Mouse (Mus musculus) midbrain, embryonic 13.5 days (tissue): ENCODE data around the gene Tet2. TPM values are rescaled to one million over a fixed set of nuclear protein-coding genes. Genes with fewer than 3 reads are reported as not detected.
A peak's percentile ranks its signal among the peaks of the same experiment; 100 is the strongest.

Experiments used
- ATAC-seq: fragments of 200-750 bp; cut with Nextera tagmentation; 2 replicates; pipeline ENCODE4 v1.8.0; 2017; ENCODE audit warnings: mild to moderate bottlenecking, moderate TSS enrichment, moderate library complexity
- H3K27ac ChIP-seq: fragments of 300-500 bp; sonication (generic); 2 replicates; pipeline ENCODE4 v1.5.1; 2015; ENCODE audit warnings: inconsistent platforms, mild to moderate bottlenecking, moderate library complexity
- H3K27me3 ChIP-seq: fragments of 300-500 bp; sonication (generic); 2 replicates; pipeline ENCODE4 v1.6.1; 2015; ENCODE audit warnings: mild to moderate bottlenecking, inconsistent platforms
- H3K36me3 ChIP-seq: fragments of 300-500 bp; sonication (generic); 2 replicates; pipeline ENCODE4 v1.6.1; 2015; ENCODE audit warnings: mild to moderate bottlenecking, inconsistent platforms
- H3K4me1 ChIP-seq: fragments of 300-500 bp; sonication (generic); replicated peaks from 2 replicates; pipeline ENCODE4 v1.6.1; 2015; ENCODE audit warnings: inconsistent platforms
- H3K4me2 ChIP-seq: fragments of 300-500 bp; sonication (generic); replicated peaks from 2 replicates; pipeline ENCODE4 v1.6.1; 2015; ENCODE audit warnings: moderate library complexity, mild to moderate bottlenecking, inconsistent platforms
- H3K4me3 ChIP-seq: fragments of 300-500 bp; sonication (generic); replicated peaks from 2 replicates; pipeline ENCODE4 v1.5.1; 2015; ENCODE audit warnings: mild to moderate bottlenecking, inconsistent platforms
- H3K9ac ChIP-seq: fragments of 300-500 bp; sonication (generic); replicated peaks from 2 replicates; pipeline ENCODE4 v1.6.1; 2015; ENCODE audit warnings: mild to moderate bottlenecking, inconsistent platforms
- H3K9me3 ChIP-seq: fragments of 300-500 bp; sonication (generic); 2 replicates; pipeline ENCODE4 v1.6.1; 2016; ENCODE audit warnings: mild to moderate bottlenecking, inconsistent platforms
- WGBS: fragments of 180-500 bp; shearing (Covaris S2); methylation state at CpG from one replicate; pipeline ENCODE4 v1.1.7; 2015; 5-methylcytosine and 5-hydroxymethylcytosine counted together
- polyA plus RNA-seq: library from polyadenylated mRNA; unstranded; fragments of >200 nt; fragmentation: Nextera tagmentation; extraction: Ambion mirVana; gene quantifications from 2 replicates; pipeline ENCODE4 v1.2.1, GENCODE M21; 2015

Gene Tet2
- polyA plus RNA-seq, 1 experiment from 2014 or later = 31.4 TPM

DNA sequence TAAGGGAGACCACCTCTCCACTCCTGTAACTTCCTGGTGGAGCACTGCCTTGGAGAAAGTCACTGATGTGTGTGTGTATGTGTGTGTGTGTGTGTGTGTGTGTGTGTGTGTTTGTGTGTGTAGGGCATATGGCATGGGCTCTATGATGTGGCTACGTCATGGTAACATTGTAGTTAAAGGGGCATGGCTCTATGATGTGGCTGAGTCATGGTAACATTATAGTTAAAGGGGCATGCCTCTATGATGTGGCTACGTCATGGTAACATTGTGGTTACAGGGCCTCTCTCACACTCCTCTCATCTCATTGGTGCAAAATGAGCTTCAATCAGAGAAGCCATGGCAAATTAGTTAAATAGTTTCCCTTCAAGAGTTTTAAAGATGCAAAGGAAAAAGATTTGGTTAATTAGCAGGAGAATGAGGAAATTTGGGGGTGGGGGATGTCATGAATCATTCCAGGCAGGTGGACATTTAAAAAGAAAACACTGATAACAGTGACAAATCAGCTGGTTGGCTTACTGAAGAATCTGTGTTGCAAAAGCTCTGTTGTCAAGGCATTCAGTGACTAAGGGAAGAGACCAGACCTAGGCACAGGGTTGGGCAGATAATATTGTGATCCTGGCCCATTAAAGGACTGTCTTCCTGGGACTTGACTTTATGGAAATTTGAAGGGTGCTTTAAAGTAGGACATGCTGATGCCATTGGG lies 18.7 kb upstream of the Tet2 start:
- Histone ChIP-seq H3K4me2 (no peak overlapping the region), H3K27ac (no peak overlapping the region), H3K9me3 (no peaks in the 10 kb centered on the region), H3K4me3 (no peak overlapping the region), H3K36me3 (no peaks in the 10 kb centered on the region), H3K27me3 (no peaks in the 10 kb centered on the region), H3K4me1 (no peaks in the 10 kb centered on the region), H3K9ac (no peak overlapping the region)
- 83% methylated on average over 2 of the region's 2 CpGs for whole genome bisulfite sequencing
- ATAC-seq = peak; percentile 50; the same call in 1 of the 2 replicates

DNA sequence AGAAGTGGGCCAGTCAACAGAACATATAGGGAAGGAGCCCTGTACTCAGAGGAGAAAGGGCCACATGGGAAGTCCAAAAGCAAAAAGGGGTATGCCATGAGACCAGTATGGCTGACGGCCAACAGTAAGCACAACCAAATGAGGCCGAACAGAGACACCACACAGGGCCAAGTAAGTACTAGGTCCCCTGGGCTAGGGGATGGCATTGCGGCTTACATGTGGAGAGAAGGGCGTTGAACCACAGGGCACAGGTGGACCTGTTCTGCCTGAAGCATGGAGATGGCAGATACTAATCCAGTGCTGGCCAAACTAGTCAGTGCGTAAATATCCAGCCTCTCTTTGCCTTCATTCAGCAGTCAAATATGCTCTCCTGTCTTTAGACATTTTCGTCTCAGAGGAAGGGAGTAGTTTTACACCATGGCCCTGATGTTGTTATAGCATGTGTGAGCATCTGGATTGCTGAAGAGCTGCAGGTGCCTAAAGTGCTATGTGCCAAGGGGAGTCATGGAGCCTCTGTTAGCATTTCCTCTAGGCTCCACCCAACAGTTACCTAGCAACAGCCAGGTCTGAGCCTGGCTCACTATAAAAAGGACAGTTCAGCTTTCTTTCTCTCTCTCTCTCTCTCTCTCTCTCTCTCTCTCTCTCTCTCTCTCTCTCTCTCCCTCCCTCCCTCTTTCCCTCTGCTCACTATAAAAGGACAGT lies 14.6 kb upstream of the Tet2 start:
- H3K4me1 ChIP-seq = no peaks in the 10 kb centered on the region
- H3K9me3 ChIP-seq = no peaks in the 10 kb centered on the region
- no peak overlapping the region for H3K27ac ChIP-seq
- H3K4me2 ChIP-seq = no peak overlapping the region
- WGBS = 92% methylated on average over 6 of the region's 6 CpGs
- H3K4me3 ChIP-seq = no peak overlapping the region
- H3K27me3 ChIP-seq = no peaks in the 10 kb centered on the region
- no peaks in the 10 kb centered on the region for H3K36me3 ChIP-seq
- H3K9ac ChIP-seq = no peak overlapping the region
- ATAC-seq = no peak

DNA sequence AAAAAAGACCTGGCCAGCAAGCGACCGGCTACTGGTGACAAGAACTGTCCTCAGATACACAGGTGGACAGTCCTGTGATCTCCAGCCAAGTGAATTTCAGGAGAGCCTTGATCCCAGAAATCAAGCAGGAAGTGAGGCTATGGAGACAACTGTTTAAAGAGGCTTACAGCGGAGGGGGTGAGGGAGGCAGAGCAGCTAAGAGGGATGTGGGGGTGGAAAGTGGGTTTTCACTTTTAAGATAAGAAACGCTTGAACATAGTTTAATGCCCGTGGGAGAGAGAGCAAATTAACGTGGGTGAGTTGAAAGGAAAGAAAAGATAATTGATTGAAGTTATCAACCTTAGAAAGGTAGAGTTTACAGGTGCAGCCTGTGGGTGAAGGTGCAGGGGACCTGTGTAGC lies 12.7 kb upstream of the Tet2 start:
- no peak overlapping the region for H3K4me3 ChIP-seq
- no peaks in the 10 kb centered on the region for H3K27me3 ChIP-seq
- H3K36me3 ChIP-seq = no peaks in the 10 kb centered on the region
- H3K9me3 ChIP-seq = no peaks in the 10 kb centered on the region
- no peaks in the 10 kb centered on the region for H3K4me1 ChIP-seq
- WGBS = 81% methylated on average over 6 of the region's 6 CpGs
- no peak overlapping the region for H3K4me2 ChIP-seq
- H3K9ac ChIP-seq = no peak overlapping the region
- no peak overlapping the region for H3K27ac ChIP-seq
- no peak for ATAC-seq

DNA sequence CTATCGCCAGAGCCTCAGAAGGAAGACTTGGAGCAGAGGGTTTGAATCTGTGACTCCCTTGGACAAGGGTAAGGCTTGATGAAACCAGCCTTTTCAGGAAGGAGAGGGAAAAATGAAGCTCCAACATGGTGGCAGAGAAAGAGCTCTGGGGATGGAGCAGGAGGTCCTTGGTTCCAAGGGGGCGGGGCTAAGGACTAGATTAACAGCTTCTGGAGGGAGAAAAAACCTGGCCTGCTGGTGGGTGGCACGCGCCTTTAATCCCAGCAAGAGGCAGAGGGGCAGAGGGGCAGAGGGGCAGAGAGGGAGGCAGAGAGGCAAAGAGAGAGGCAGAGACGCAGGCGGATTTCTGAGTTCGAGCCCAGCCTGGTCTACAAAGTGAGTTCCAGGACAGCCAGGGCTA lies 12.2 kb upstream of the Tet2 start:
- 76% methylated on average over 7 of the region's 7 CpGs for WGBS
- no peak overlapping the region for H3K4me2 ChIP-seq
- no peak overlapping the region for H3K9ac ChIP-seq
- H3K4me1 ChIP-seq = no peaks in the 10 kb centered on the region
- no peak overlapping the region for H3K27ac ChIP-seq
- ATAC-seq = no peak
- no peaks in the 10 kb centered on the region for H3K36me3 ChIP-seq
- no peaks in the 10 kb centered on the region for H3K9me3 ChIP-seq
- no peaks in the 10 kb centered on the region for H3K27me3 ChIP-seq
- H3K4me3 ChIP-seq = no peak overlapping the region

DNA sequence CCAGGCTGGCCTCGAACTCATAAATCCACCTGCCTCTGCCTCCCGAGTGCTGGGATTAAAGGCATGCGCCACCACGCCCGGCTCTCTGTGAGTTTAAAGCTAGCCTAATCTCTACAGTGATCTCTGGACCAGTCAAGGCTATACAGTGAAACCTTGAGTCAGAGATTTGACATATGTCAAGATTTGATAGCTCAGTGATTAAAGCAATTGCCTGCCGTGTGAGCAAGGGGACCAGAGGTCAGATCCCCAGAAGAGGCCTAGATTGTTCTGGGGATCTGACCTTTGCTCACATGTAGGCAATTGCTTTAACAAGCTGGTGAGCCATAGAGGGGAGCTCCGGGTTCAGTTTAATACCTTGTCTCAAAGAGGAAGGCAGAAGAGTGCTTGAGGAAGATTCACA lies 10.4 kb upstream of the Tet2 start:
- Histone ChIP-seq H3K9me3 (no peaks in the 10 kb centered on the region), H3K27ac (no peak overlapping the region), H3K4me2 (no peak overlapping the region), H3K36me3 (no peaks in the 10 kb centered on the region), H3K4me3 (no peak overlapping the region), H3K9ac (no peak overlapping the region), H3K4me1 (no peaks in the 10 kb centered on the region), H3K27me3 (no peaks in the 10 kb centered on the region)
- ATAC-seq = no peak
- 74% methylated on average over 7 of the region's 7 CpGs for WGBS

DNA sequence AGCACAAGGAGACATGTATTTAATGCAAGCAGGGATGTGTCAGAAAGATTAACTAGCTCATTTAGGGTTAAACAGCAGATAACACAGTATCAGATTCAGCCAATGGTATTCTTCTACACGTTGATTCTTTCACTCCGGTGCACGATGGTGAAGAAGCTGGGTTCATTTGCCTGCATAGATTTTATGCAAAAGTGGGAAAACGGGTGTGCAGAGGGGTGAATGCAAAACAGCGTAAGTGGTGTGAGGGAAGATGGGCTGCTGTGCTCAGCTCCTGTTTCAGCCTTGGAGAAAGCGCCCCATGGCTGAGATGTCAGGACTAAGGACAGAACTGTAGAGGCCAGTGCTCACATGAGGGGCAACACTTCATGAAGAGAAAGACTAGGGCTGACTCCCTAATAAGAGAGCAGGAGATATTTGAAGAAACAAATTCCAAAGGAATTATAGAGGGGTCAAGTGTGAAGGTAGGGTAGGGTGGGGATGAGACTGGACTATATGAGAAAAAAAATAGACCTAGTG lies 9.7 kb upstream of the Tet2 start:
- no peaks in the 10 kb centered on the region for H3K27me3 ChIP-seq
- H3K36me3 ChIP-seq = no peaks in the 10 kb centered on the region
- H3K9ac ChIP-seq = no peak overlapping the region
- no peaks in the 10 kb centered on the region for H3K4me1 ChIP-seq
- H3K4me3 ChIP-seq = no peak overlapping the region
- WGBS = 86% methylated on average over 6 of the region's 6 CpGs
- no peak for ATAC-seq
- no peaks in the 10 kb centered on the region for H3K9me3 ChIP-seq
- no peak overlapping the region for H3K4me2 ChIP-seq
- no peak overlapping the region for H3K27ac ChIP-seq

DNA sequence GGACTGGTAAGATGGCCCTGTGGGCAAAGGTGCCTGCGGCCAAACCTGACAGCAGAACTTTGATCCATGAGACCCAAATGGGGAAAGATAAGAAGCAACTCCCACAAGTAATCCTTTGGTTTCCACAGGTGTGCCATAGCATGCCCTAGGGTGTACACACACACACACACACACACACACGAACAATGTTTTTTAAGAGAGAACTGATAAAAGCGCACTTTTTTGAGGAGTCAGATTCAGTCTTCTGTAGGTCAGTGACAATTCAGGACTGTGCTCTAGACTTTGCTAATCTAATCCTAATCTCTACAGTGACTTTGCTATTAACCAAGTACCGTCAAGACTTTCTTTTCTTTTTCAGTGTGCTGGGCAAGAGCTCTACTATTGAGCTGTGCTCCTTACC lies 9.2 kb upstream of the Tet2 start:
- no peaks in the 10 kb centered on the region for H3K36me3 ChIP-seq
- WGBS = 95% methylated on average over 4 of the region's 4 CpGs
- H3K4me2 ChIP-seq = no peak overlapping the region
- no peaks in the 10 kb centered on the region for H3K4me1 ChIP-seq
- H3K9me3 ChIP-seq = no peaks in the 10 kb centered on the region
- H3K27me3 ChIP-seq = no peaks in the 10 kb centered on the region
- H3K9ac ChIP-seq = no peak overlapping the region
- ATAC-seq = no peak
- no peak overlapping the region for H3K4me3 ChIP-seq
- no peak overlapping the region for H3K27ac ChIP-seq

DNA sequence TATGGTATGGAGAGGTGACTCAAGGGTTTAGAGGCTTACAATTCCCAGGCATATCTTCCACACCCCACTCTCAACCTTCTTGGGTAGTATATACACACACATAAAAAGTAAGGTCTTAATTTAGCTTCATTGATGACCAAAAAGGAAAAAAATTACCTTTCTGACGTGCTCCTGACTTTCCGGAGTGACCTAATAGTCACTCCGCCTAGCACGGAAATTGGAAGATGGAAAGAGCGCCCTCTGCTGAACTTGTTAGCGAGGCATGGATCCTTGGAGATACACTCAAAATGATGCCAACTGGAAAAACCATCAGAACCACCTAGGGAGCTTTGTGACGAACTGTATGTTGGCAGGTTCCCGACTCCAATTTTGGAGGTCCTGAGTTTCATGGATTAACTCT lies 7.0 kb upstream of the Tet2 start:
- Histone ChIP-seq H3K27me3 (no peaks in the 10 kb centered on the region), H3K27ac (no peak overlapping the region), H3K9me3 (no peaks in the 10 kb centered on the region), H3K36me3 (no peaks in the 10 kb centered on the region), H3K4me1 (no peaks in the 10 kb centered on the region), H3K4me3 (no peak overlapping the region), H3K9ac (no peak overlapping the region), H3K4me2 (no peak overlapping the region)
- 62% methylated on average over 8 of the region's 8 CpGs for WGBS
- ATAC-seq = no peak

DNA sequence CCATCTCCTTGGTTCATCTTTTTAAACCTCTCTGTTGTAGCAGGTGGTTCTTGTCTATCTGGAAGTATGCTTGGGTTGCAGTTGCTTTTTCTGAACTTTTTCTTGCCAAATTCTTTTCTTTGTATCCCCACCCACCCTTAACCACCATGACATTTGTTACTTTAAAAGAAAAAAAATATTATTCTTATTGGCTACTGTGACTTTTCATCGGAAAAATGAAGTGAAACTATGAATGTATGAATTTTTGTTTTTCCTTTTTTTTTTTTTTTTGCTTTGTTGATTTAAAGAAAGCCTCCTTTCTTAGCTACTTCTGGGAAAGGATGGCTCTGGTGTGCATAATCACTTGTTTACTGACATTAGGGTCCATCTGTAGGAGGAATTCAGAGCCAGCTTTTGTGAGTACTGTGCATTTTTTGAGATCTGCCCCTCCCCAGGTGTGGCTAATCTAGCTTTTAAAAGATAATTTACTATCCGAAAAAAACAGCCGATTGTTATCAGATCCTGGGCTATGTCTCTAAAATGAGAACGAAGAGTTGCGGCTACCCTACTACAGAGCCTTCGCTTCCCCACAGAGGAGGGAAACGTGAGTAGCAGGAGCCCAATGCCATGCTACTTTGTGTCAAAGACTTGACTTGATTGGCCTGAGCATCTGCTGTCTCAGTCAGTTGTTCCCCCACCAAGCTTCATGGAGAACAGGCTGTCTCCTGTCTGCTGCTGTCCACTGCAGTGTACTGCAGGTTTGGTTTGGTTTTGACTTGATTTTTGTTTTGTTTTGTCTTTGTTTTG lies 4.6 kb upstream of the Tet2 start:
- no peaks in the 10 kb centered on the region for H3K9me3 ChIP-seq
- WGBS = 71% methylated on average over 7 of the region's 7 CpGs
- H3K36me3 ChIP-seq = no peaks in the 10 kb centered on the region
- ATAC-seq = no peak
- no peak overlapping the region for H3K4me3 ChIP-seq
- no peaks in the 10 kb centered on the region; the same call in 1 of the 2 replicates for H3K4me1 ChIP-seq
- no peak overlapping the region for H3K9ac ChIP-seq
- no peak overlapping the region for H3K4me2 ChIP-seq
- no peaks in the 10 kb centered on the region for H3K27me3 ChIP-seq
- no peak overlapping the region for H3K27ac ChIP-seq

DNA sequence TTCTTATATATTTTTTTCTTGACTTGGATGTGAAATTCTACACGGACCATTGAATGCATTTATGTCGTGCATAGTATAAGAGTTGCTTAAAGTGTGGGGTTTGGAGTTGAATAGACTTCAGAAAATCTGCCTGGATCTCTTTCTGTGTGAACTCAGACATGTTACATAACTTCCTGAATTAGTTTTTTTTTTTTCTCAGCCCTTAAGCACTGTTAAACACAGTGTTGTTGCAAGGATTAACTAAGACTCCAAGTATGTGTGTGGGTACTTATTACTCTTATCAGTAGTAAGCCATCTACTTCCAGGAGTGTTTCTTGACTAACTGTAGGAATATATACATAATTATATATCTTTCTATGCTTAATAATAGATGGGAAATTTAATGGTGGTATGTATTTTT lies 3.7 kb upstream of the Tet2 start:
- H3K9ac ChIP-seq = no peak overlapping the region
- no peak for ATAC-seq
- H3K4me3 ChIP-seq = no peak overlapping the region
- H3K27me3 ChIP-seq = no peaks in the 10 kb centered on the region
- WGBS = 86% methylated on average over 2 of the region's 2 CpGs
- H3K9me3 ChIP-seq = no peaks in the 10 kb centered on the region
- no peak overlapping the region for H3K27ac ChIP-seq
- H3K4me1 ChIP-seq = no peaks in the 10 kb centered on the region; the same call in 1 of the 2 replicates
- no peak overlapping the region for H3K4me2 ChIP-seq
- H3K36me3 ChIP-seq = no peaks in the 10 kb centered on the region

DNA sequence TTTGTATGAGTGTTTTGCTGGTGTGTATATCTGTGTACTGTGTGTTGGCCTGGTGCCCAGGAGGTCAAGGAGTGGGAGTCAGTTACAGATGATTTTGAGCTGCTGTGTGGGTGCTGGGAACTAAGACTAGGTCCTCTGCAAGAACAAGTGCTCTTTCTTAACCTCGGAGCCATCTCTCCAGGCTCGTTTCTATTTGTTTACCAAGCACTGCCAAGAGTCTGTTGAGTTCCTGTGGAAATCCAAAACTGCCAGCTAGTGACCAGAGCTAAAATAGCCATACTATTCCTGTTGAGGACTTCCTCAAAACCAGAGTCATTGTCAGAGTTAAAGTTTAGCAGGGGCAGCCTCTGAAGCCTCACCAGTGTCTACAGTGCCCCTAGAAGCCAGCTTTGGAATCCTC lies 1.9 kb upstream of the Tet2 start:
- no peaks in the 10 kb centered on the region for H3K9me3 ChIP-seq
- no peak overlapping the region for H3K4me3 ChIP-seq
- no peaks in the 10 kb centered on the region for H3K36me3 ChIP-seq
- no peak overlapping the region for H3K4me2 ChIP-seq
- no peaks in the 10 kb centered on the region for H3K27me3 ChIP-seq
- ATAC-seq = no peak
- WGBS = 62% methylated on average over 2 of the region's 2 CpGs
- H3K4me1 ChIP-seq = peaks cover 5% of the 10 kb centered on the region
- no peak overlapping the region for H3K27ac ChIP-seq
- H3K9ac ChIP-seq = no peak overlapping the region

DNA sequence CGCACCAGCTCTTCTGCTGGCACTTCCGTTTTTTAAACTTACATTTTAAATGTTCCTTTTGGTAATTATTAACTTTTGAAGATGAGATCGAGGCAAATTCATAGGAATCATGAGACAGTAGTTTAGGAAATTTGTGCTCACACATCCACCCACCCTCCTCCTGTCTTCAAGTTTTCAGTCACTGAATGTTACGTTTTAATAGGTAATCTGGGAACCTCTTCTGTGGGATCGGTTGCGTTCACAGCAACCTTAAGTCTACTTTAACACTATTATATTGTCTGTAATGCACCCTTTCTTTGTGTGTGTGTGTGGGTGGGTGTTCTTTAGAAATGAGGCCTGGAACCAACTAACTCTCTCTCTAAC lies 346 bp upstream of the Tet2 start:
- Histone ChIP-seq H3K9ac (peak overlapping the region; percentile 88; the same call in 1 of the 2 replicates), H3K4me3 (peak overlapping the region; percentile 86), H3K36me3 (no peaks in the 10 kb centered on the region), H3K4me1 (peaks cover 19% of the 10 kb centered on the region), H3K27me3 (no peaks in the 10 kb centered on the region), H3K4me2 (peak overlapping the region; percentile 76), H3K27ac (no peak overlapping the region; the same call in 1 of the 2 replicates), H3K9me3 (no peaks in the 10 kb centered on the region)
- ATAC-seq = no peak
- WGBS = 8% methylated on average over 6 of the region's 6 CpGs
